Mouse (Mus musculus) MEL (cell line): ENCODE measurements around the gene Neil1. TPM values are rescaled to one million over a fixed set of nuclear protein-coding genes. Genes with fewer than 3 reads are reported as not detected.

ENCODE experiments used
- DNase-seq: peaks from one replicate; pipeline ENCODE4 v3.0.0; 2011; ENCODE audit warnings: low read depth, low spot score
- H3K27ac ChIP-seq: 2 replicates; pipeline ENCODE4 v1.5.1; 2012; ENCODE audit warnings: low read depth, mild to moderate bottlenecking, control low read depth, low read length, moderate library complexity; ENCODE audit not compliant: control insufficient read depth
- H3K27me3 ChIP-seq, 2 experiments: fragments of 150-350 bp in 1 of 2; sonication (generic) in 1 of 2; 2 replicates each; pipeline ENCODE4 v1.6.1; 2012; ENCODE audit warnings: low read length in 2 of 2, mild to moderate bottlenecking in 2 of 2, improper control_type of control experiment in 1 of 2, moderate library complexity in 1 of 2; ENCODE audit not compliant: insufficient read depth in 2 of 2, control insufficient read depth in 1 of 2
- H3K36me3 ChIP-seq, 2 experiments: 2 replicates each; pipeline ENCODE4 v1.6.1; 2012 to 2014; ENCODE audit warnings: low read length in 2 of 2, improper control_type of control experiment in 1 of 2, inconsistent platforms in 1 of 2, mild to moderate bottlenecking in 1 of 2; ENCODE audit not compliant: insufficient read depth in 2 of 2, control insufficient read depth in 1 of 2
- H3K4me1 ChIP-seq, 2 experiments: fragments of 150-350 bp in 1 of 2; sonication (generic) in 1 of 2; 2 replicates each; pipeline ENCODE4 v1.6.1; 2012; ENCODE audit warnings: low read length in 2 of 2, improper control_type of control experiment in 1 of 2, mild to moderate bottlenecking in 1 of 2; ENCODE audit not compliant: insufficient read depth in 2 of 2, control insufficient read depth in 1 of 2
- H3K4me3 ChIP-seq, 2 experiments: fragments of 150-350 bp in 1 of 2; sonication (generic) in 1 of 2; 2 replicates each; pipeline ENCODE4 v1.5.1; 2012; ENCODE audit warnings: low read depth in 2 of 2, low read length in 2 of 2, mild to moderate bottlenecking in 2 of 2, moderate library complexity in 2 of 2, control low read depth in 1 of 2, improper control_type of control experiment in 1 of 2; ENCODE audit not compliant: control insufficient read depth in 1 of 2, insufficient read depth in 1 of 2
- H3K79me2 ChIP-seq: 2 replicates; pipeline ENCODE4 v1.6.1; 2012; ENCODE audit warnings: mild to moderate bottlenecking, low read length, moderate library complexity; ENCODE audit not compliant: control insufficient read depth, poor library complexity, insufficient read depth
- H3K9ac ChIP-seq: 2 replicates; pipeline ENCODE4 v1.6.1; 2012; ENCODE audit warnings: low read depth, mild to moderate bottlenecking, control low read depth, low read length, moderate library complexity; ENCODE audit not compliant: control insufficient read depth, poor library complexity, severe bottlenecking
- H3K9me3 ChIP-seq: fragments of 150-350 bp; sonication (generic); replicated peaks from 2 replicates; pipeline ENCODE4 v1.6.1; 2012; ENCODE audit warnings: mild to moderate bottlenecking, low read length, improper control_type of control experiment, moderate library complexity; ENCODE audit not compliant: insufficient read depth
- BHLHE40 ChIP-seq: IDR thresholded peaks from 2 replicates; pipeline ENCODE4 v1.6.1; 2012; ENCODE audit warnings: low read depth, mild to moderate bottlenecking, inconsistent platforms, low read length, improper control_type of control experiment, borderline replicate concordance
- CHD1 ChIP-seq: IDR thresholded peaks from 2 replicates; pipeline ENCODE4 v1.6.1; 2012; ENCODE audit warnings: low read depth, mild to moderate bottlenecking, inconsistent platforms, low read length, improper control_type of control experiment
- CHD2 ChIP-seq: IDR thresholded peaks from 2 replicates; pipeline ENCODE4 v1.6.1; 2011; ENCODE audit warnings: low read length, improper control_type of control experiment
- ELF1 ChIP-seq: IDR thresholded peaks from 2 replicates; pipeline ENCODE4 v1.6.1; 2014; ENCODE audit warnings: low read depth, mild to moderate bottlenecking, inconsistent platforms, low read length, improper control_type of control experiment, moderate library complexity
- EP300 ChIP-seq, 2 experiments: IDR thresholded peaks; 2 replicates each; pipeline ENCODE4 v1.6.1; 2011; ENCODE audit warnings: improper control_type of control experiment in 2 of 2, low read length in 2 of 2, low read depth in 1 of 2, mild to moderate bottlenecking in 1 of 2
- JUND ChIP-seq: IDR thresholded peaks from 2 replicates; pipeline ENCODE4 v1.6.1; 2011; ENCODE audit warnings: low read depth, mild to moderate bottlenecking, improper control_type of control experiment, low read length
- MAX ChIP-seq: IDR thresholded peaks from 2 replicates; pipeline ENCODE4 v1.6.1; 2011; ENCODE audit warnings: low read length, improper control_type of control experiment
- MAZ ChIP-seq: IDR thresholded peaks from 2 replicates; pipeline ENCODE4 v1.6.1; 2012; ENCODE audit warnings: low read depth, mild to moderate bottlenecking, inconsistent platforms, low read length, improper control_type of control experiment
- MEF2A ChIP-seq: IDR thresholded peaks from 2 replicates; pipeline ENCODE4 v1.6.1; 2014; ENCODE audit warnings: low read depth, mild to moderate bottlenecking, inconsistent platforms, low read length, improper control_type of control experiment; ENCODE audit not compliant: poor library complexity, insufficient replicate concordance, severe bottlenecking; ENCODE audit errors: extremely low read depth
- MXI1 ChIP-seq: IDR thresholded peaks from 2 replicates; pipeline ENCODE4 v1.6.1; 2011; ENCODE audit warnings: mild to moderate bottlenecking, low read depth, low read length, improper control_type of control experiment
- NRF1 ChIP-seq: IDR thresholded peaks from 2 replicates; pipeline ENCODE4 v1.6.1; 2014; ENCODE audit warnings: low read depth, mild to moderate bottlenecking, inconsistent platforms, low read length, improper control_type of control experiment, moderate library complexity; ENCODE audit not compliant: poor library complexity, insufficient read depth, severe bottlenecking
- POLR2AphosphoS2 ChIP-seq: IDR thresholded peaks from 2 replicates; pipeline ENCODE4 v1.6.1; 2011; ENCODE audit warnings: low read length, improper control_type of control experiment
- POLR2AphosphoS5 ChIP-seq: IDR thresholded peaks from 2 replicates; pipeline ENCODE4 v1.6.1; 2012; ENCODE audit warnings: low read depth, borderline replicate concordance, mild to moderate bottlenecking, inconsistent platforms, low read length, moderate library complexity, mixed read lengths
- TBP ChIP-seq: IDR thresholded peaks from 2 replicates; pipeline ENCODE4 v1.8.0; 2011; ENCODE audit warnings: low read depth, low read length, improper control_type of control experiment
- UBTF ChIP-seq: IDR thresholded peaks from 2 replicates; pipeline ENCODE4 v1.6.1; 2012; ENCODE audit warnings: low read depth, mild to moderate bottlenecking, inconsistent platforms, low read length, improper control_type of control experiment, moderate library complexity, borderline replicate concordance; ENCODE audit not compliant: insufficient read depth
- ZC3H11A ChIP-seq: IDR thresholded peaks from 2 replicates; pipeline ENCODE4 v1.6.1; 2012; ENCODE audit warnings: low read depth, mild to moderate bottlenecking, inconsistent platforms, low read length, improper control_type of control experiment
- ZKSCAN1 ChIP-seq: IDR thresholded peaks from 2 replicates; pipeline ENCODE4 v1.6.1; 2012; ENCODE audit warnings: low read depth, mild to moderate bottlenecking, inconsistent platforms, low read length, improper control_type of control experiment, moderate library complexity
- ZMIZ1 ChIP-seq: IDR thresholded peaks from 2 replicates; pipeline ENCODE4 v1.6.1; 2012; ENCODE audit warnings: low read depth, mild to moderate bottlenecking, inconsistent platforms, low read length, improper control_type of control experiment, moderate library complexity
- ZNF384 ChIP-seq: IDR thresholded peaks from 2 replicates; pipeline ENCODE4 v1.6.1; 2012; ENCODE audit warnings: low read depth, mild to moderate bottlenecking, inconsistent platforms, low read length, improper control_type of control experiment
- polyA plus RNA-seq, 2 experiments: library from polyadenylated mRNA; stranded (reverse) in 1 of 2; unstranded in 1 of 2; fragments of >175 nt in 1 of 2; fragments of >200 nt in 1 of 2; gene quantifications; 2 replicates each; pipeline versions ENCODE4 v1.2.1 to v1.2.4; 2012; ENCODE audit warnings: low replicate concordance in 2 of 2, low read depth in 1 of 2; ENCODE audit not compliant: insufficient read length in 2 of 2, insufficient read depth in 1 of 2, missing spikeins in 1 of 2
- total RNA-seq: library from RNA; depleted of rRNA; stranded (reverse); fragments of 300-350 nt; gene quantifications from 2 replicates; pipeline ENCODE4 v1.2.3, GENCODE M21; 2012

The Neil1 gene
- total and polyA plus RNA-seq, 3 experiments = 1.8 to 4.3 TPM; not detected in 1

DNA sequence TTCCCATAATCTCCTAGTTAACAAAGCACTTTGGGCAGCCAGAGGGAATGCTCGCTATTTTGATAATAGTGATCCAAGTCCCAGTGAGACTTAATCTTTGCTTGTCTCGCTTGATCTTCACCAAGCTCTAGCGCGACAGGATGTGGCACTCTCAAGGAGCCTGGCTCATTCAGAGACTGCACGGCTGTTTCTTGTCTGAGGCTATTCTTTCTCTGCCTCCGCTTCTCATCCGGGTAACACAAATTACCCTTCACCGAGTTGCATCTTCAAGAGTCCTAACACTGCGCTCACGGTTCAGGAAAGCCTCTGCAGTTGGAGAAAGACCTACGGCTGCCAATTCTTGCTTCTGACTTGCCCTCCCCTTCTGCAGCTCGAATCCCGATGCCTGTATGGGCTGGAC, 9.4 kb upstream of the Neil1 start:
- peak overlapping the region; percentile 59 to 94 for H3K4me3 ChIP-seq
- no peaks in the 10 kb centered on the region for H3K9me3 ChIP-seq
- peaks cover 0 to 19% of the 10 kb centered on the region in 2 experiments; a peak in 2 of 4 replicates for H3K4me1 ChIP-seq
- H3K79me2 ChIP-seq = peaks cover 7% of the 10 kb centered on the region
- no peak overlapping the region for H3K27ac ChIP-seq
- TF ChIP-seq ELF1 (no peak), NRF1 (no peak), CHD2 (no peak), TBP (no peak), JUND (no peak), POLR2AphosphoS2 (no peak), ZNF384 (no peak), ZKSCAN1 (no peak), MAX (no peak), MXI1 (no peak), BHLHE40 (no peak), POLR2AphosphoS5 (no peak), ZMIZ1 (no peak)
- H3K9ac ChIP-seq = peak overlapping the region; percentile 66
- peaks cover 0 to 4% of the 10 kb centered on the region in 2 experiments; a peak in 2 of 4 replicates for H3K36me3 ChIP-seq
- DNase-seq = peak; percentile 19
- no peaks in the 10 kb centered on the region for H3K27me3 ChIP-seq

DNA sequence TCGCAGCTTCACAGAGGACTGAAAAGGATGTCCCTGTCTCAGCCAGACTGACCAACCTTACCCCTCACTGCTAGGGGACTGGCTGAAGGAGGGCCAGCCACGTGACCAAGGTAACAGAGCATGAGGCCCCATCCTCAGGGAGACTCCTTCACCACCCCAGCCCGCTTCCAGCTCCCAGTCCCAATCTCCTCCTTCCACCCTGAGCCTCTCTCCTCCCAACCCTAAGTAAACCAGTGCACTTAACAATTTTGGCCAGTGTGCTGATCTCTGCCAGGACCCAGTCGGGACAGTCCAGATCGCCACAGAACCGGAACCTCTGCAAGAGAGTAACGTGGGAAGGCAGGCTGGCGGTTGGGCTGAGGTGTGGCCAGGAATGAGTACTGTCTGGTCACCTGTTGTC, 8.7 kb upstream of the Neil1 start:
- Histone ChIP-seq H3K9ac (no peak overlapping the region), H3K4me3 (no peak overlapping the region; a peak in 1 of 4 replicates), H3K9me3 (no peaks in the 10 kb centered on the region), H3K79me2 (peaks cover 7% of the 10 kb centered on the region), H3K27me3 (no peaks in the 10 kb centered on the region), H3K4me1 (peaks cover 0 to 14% of the 10 kb centered on the region in 2 experiments; a peak in 2 of 4 replicates), H3K36me3 (peaks cover 0 to 4% of the 10 kb centered on the region in 2 experiments; a peak in 2 of 4 replicates), H3K27ac (no peak overlapping the region)
- no peak for DNase-seq
- TF ChIP-seq EP300 (IDR thresholded peaks at IDR 0.05; ENCODE audit: low read depth in 1 of 2, low read length in 2 of 2) (no peak), ZKSCAN1 (no peak), ZNF384 (no peak), ZC3H11A (no peak), MAZ (no peak), POLR2AphosphoS5 (no peak), CHD1 (no peak), UBTF (no peak), MEF2A (no peak)
